In genomic region chr15:99936659-99937058, GRCm38 (mm10) we compare ENCODE assay signal across 24 mouse cellular contexts. TPM values are rescaled to one million over a fixed set of nuclear protein-coding genes. Genes with fewer than 3 reads are reported as not detected.
"Had no signal": no experiment of that assay in that cellular context is flagged by ENCODE, and none has a peak within 500 bp of the region (broad histone marks: within the 10 kb centered on the region; RNA-seq: fewer than 3 reads in every experiment).

No protein-coding gene starts in this region.

- H3K9ac ChIP-seq: neural tube, embryonic 12.5 days; neural tube, embryonic 13.5 days; neural tube, embryonic 15.5 days; stomach, embryonic 15.5 days had no signal

- H3K4me1 ChIP-seq: neural tube, embryonic 12.5 days; neural tube, embryonic 13.5 days; neural tube, embryonic 15.5 days; stomach, embryonic 15.5 days had no signal

- DNase-seq: retina, postnatal 1 day; right cerebral cortex, adult 18-20 months; right cerebral cortex, postnatal 14 days; right cerebral cortex, postnatal 25 days; right cerebral cortex, postnatal 4 days; spleen, adult 18-20 months; thymus, adult 18-20 months; thymus, adult 2 months; thymus, postnatal 14 days; thymus, postnatal 25 days; thymus, postnatal 36 days; thymus, postnatal 4 days had no signal

- H3K27me3 ChIP-seq: neural tube, embryonic 12.5 days; neural tube, embryonic 13.5 days; neural tube, embryonic 15.5 days; stomach, embryonic 15.5 days had no signal

- H3K27ac ChIP-seq: neural tube, embryonic 12.5 days; neural tube, embryonic 13.5 days; neural tube, embryonic 15.5 days; stomach, embryonic 15.5 days; stomach, postnatal 0 days had no signal

- H3K36me3 ChIP-seq: neural tube, embryonic 12.5 days; neural tube, embryonic 13.5 days; neural tube, embryonic 15.5 days; stomach, embryonic 15.5 days had no signal

- H3K9me3 ChIP-seq: neural tube, embryonic 12.5 days; neural tube, embryonic 13.5 days; neural tube, embryonic 15.5 days; stomach, embryonic 15.5 days had no signal

- H3K4me3 ChIP-seq: neural tube, embryonic 12.5 days; neural tube, embryonic 13.5 days; neural tube, embryonic 15.5 days; stomach, embryonic 15.5 days had no signal

RNA-seq across cellular contexts. Expression of gene Fam186a, which starts 30.2 kb away (rescaled TPM):
- total RNA-seq: neutrophil, adult 5-6 weeks had no signal
- polyA plus RNA-seq: neural tube, embryonic 11.5 days; neural tube, embryonic 12.5 days; neural tube, embryonic 13.5 days; neural tube, embryonic 15.5 days; small intestine, adult 2 months; spleen, adult 2 months; stomach, embryonic 14.5 days; stomach, embryonic 15.5 days; stomach, embryonic 16.5 days; stomach, postnatal 0 days; thymus, postnatal 0 days had no signal
